8 mouse cellular contexts compared by ENCODE assay signal in genomic region chr19:5041588-5041987, GRCm38 (mm10). TPM values are rescaled to one million over a fixed set of nuclear protein-coding genes. Genes with fewer than 3 reads are reported as not detected.
DNase-seq lines count a peak whose midpoint lies in the region; ATAC-seq and TF ChIP-seq lines count a peak whose summit lies in the region.

No protein-coding gene starts in this region.

- H3K27me3 ChIP-seq in heart, postnatal 0 days (ENCODE audit: control insufficient read depth, insufficient read depth, low read length), result no peaks in the 10 kb centered on the region
- no peaks in the 10 kb centered on the region for H3K27me3 ChIP-seq in hindbrain, embryonic 12.5 days
- no peaks in the 10 kb centered on the region for H3K27me3 ChIP-seq in midbrain, embryonic 11.5 days (ENCODE audit: control insufficient read depth, insufficient read depth, low read length)

- no peak for ATAC-seq in heart, postnatal 0 days (ENCODE audit: insufficient read depth, low read depth)
- ATAC-seq in hindbrain, embryonic 12.5 days (ENCODE audit: low FRiP score), result no peak; the same call in 1 of the 2 replicates
- ATAC-seq in midbrain, embryonic 11.5 days (ENCODE audit: low FRiP score), result no peak

- TF ChIP-seq EP300 in heart, postnatal 0 days (IDR thresholded peaks at IDR 0.05; ENCODE audit: low read depth), result no peak

- H3K9me3 ChIP-seq in heart, postnatal 0 days (replicated peaks; ENCODE audit: control insufficient read depth, low read length), result no peaks in the 10 kb centered on the region
- no peaks in the 10 kb centered on the region for H3K9me3 ChIP-seq in hindbrain, embryonic 12.5 days (replicated peaks)
- no peaks in the 10 kb centered on the region for H3K9me3 ChIP-seq in midbrain, embryonic 11.5 days (ENCODE audit: control insufficient read depth, low read length)

- WGBS in heart, postnatal 0 days, result 1% methylated on average over 16 of the region's 16 CpGs
- WGBS in hindbrain, embryonic 12.5 days, result 2% methylated on average over 16 of the region's 16 CpGs
- 3% methylated on average over 16 of the region's 16 CpGs for WGBS in midbrain, embryonic 11.5 days

- DNase-seq in heart, postnatal 0 days (ENCODE audit: low spot score), result no peak
- no peak for DNase-seq in heart, adult 18-20 months
- DNase-seq in MEL-GATA-1-ER (ENCODE audit: extremely low read depth, low read depth), result peak; percentile 33
- DNase-seq in midbrain, embryonic 11.5 days (ENCODE audit: low spot score, missing footprints), result peak; percentile 83
- no peak for DNase-seq in layer of hippocampus, adult 18-20 months (ENCODE audit: low spot score in 2 of 2)
- DNase-seq in right cerebral cortex, adult 18-20 months, result no peak
- no peak for DNase-seq in testis, postnatal 10 days (ENCODE audit: low spot score)

- H3K4me3 ChIP-seq in heart, postnatal 0 days (ENCODE audit: low read depth, low read length), result peak overlapping the region; percentile 63
- H3K4me3 ChIP-seq in hindbrain, embryonic 12.5 days, result peak overlapping the region; percentile 78
- peak overlapping the region; percentile 92 for H3K4me3 ChIP-seq in midbrain, embryonic 11.5 days (ENCODE audit: low read depth, low read length)

- TF ChIP-seq CTCF in heart, postnatal 0 days (IDR thresholded peaks at IDR 0.05; ENCODE audit: low read depth), result no peak

- H3K9ac ChIP-seq in heart, postnatal 0 days (replicated peaks; ENCODE audit: low read depth, low read length), result peak overlapping the region; percentile 80
- H3K9ac ChIP-seq in hindbrain, embryonic 12.5 days, result peak overlapping the region; percentile 84
- peak overlapping the region; percentile 85 for H3K9ac ChIP-seq in midbrain, embryonic 11.5 days (ENCODE audit: low read length)

- peak overlapping the region; percentile 95 for H3K4me2 ChIP-seq in heart, postnatal 0 days (ENCODE audit: low read depth, low read length)
- H3K4me2 ChIP-seq in hindbrain, embryonic 12.5 days (replicated peaks), result peak overlapping the region; percentile 99
- peak overlapping the region; percentile 99 for H3K4me2 ChIP-seq in midbrain, embryonic 11.5 days

- peaks cover 22% of the 10 kb centered on the region for H3K4me1 ChIP-seq in heart, postnatal 0 days (ENCODE audit: control insufficient read depth, insufficient read depth)
- H3K4me1 ChIP-seq in hindbrain, embryonic 12.5 days, result peaks cover 35% of the 10 kb centered on the region
- peaks cover 26% of the 10 kb centered on the region for H3K4me1 ChIP-seq in midbrain, embryonic 11.5 days (ENCODE audit: control insufficient read depth, insufficient read depth, low read length)

- H3K36me3 ChIP-seq in heart, postnatal 0 days (replicated peaks; ENCODE audit: control insufficient read depth, insufficient read depth, low read length), result peaks cover 12% of the 10 kb centered on the region
- H3K36me3 ChIP-seq in hindbrain, embryonic 12.5 days, result peaks cover 17% of the 10 kb centered on the region
- no peaks in the 10 kb centered on the region for H3K36me3 ChIP-seq in midbrain, embryonic 11.5 days (ENCODE audit: control insufficient read depth, insufficient read depth, low read length)

- H3K27ac ChIP-seq in heart, postnatal 0 days (ENCODE audit: low read depth), result peak overlapping the region; percentile 61
- H3K27ac ChIP-seq in hindbrain, embryonic 12.5 days, result peak overlapping the region; percentile 70; the same call in 1 of the 2 replicates
- H3K27ac ChIP-seq in midbrain, embryonic 11.5 days (ENCODE audit: low read depth, low read length), result no peak overlapping the region; the same call in 1 of the 2 replicates

RNA-seq across cellular contexts. Expression of gene Brms1, which starts 0.4 kb away (rescaled TPM):
- 1.9 and 13.6 TPM in 2 replicates for total RNA-seq in heart, postnatal 0 days (2014; rRNA removed; ENCODE audit: low replicate concordance)
- polyA plus RNA-seq in heart, postnatal 0 days (2015; fragmentation: Nextera tagmentation; extraction: Ambion mirVana), result 20.0 and 20.4 TPM in 2 replicates
- 10 to 100 TPM; 11.8 to 16.2 TPM for total RNA-seq in heart, adult 18-20 months (2021)
- 56.9 and 61.2 TPM in 2 replicates for polyA plus RNA-seq in hindbrain, embryonic 12.5 days (2016; fragmentation: Nextera tagmentation; extraction: Ambion mirVana)
- 66.1 and 68.4 TPM in 2 replicates for polyA plus RNA-seq in midbrain, embryonic 11.5 days (2014; fragmentation: Nextera tagmentation; extraction: Ambion mirVana)
- 10 to 100 TPM; 22.4 to 23.2 TPM for total RNA-seq in layer of hippocampus, adult 18-20 months (2021)

RNA-seq across cellular contexts. Expression of gene AC124502.3, which starts 2.9 kb away (rescaled TPM):
- total RNA-seq in heart, postnatal 0 days (2014; rRNA removed; ENCODE audit: low replicate concordance), result 1.7 TPM in 1 of 2 replicates, not detected in the other
- 0.97 and 1.4 TPM in 2 replicates for polyA plus RNA-seq in heart, postnatal 0 days (2015; fragmentation: Nextera tagmentation; extraction: Ambion mirVana)
- 1 to 10 TPM in 1 of 2 experiments, under 1 TPM in 1; 0.93 to 2.7 TPM for total RNA-seq in heart, adult 18-20 months (2021)
- polyA plus RNA-seq in hindbrain, embryonic 12.5 days (2016; fragmentation: Nextera tagmentation; extraction: Ambion mirVana), result 2.5 and 4.0 TPM in 2 replicates
- 1.6 TPM in 2 replicates for polyA plus RNA-seq in midbrain, embryonic 11.5 days (2014; fragmentation: Nextera tagmentation; extraction: Ambion mirVana)
- 1 to 10 TPM; 6.2 to 6.7 TPM for total RNA-seq in layer of hippocampus, adult 18-20 months (2021)

RNA-seq across cellular contexts. Expression of gene B4gat1, which starts 3.0 kb away (rescaled TPM):
- total RNA-seq in heart, postnatal 0 days (2014; rRNA removed; ENCODE audit: low replicate concordance), result 46.2 and 58.3 TPM in 2 replicates
- 47.4 and 48.2 TPM in 2 replicates for polyA plus RNA-seq in heart, postnatal 0 days (2015; fragmentation: Nextera tagmentation; extraction: Ambion mirVana)
- total RNA-seq in heart, adult 18-20 months (2021), result 10 to 100 TPM; 46.0 TPM
- polyA plus RNA-seq in hindbrain, embryonic 12.5 days (2016; fragmentation: Nextera tagmentation; extraction: Ambion mirVana), result 43.8 and 48.7 TPM in 2 replicates
- polyA plus RNA-seq in midbrain, embryonic 11.5 days (2014; fragmentation: Nextera tagmentation; extraction: Ambion mirVana), result 40.1 and 41.7 TPM in 2 replicates
- 100 to 1,000 TPM; 114 to 120 TPM for total RNA-seq in layer of hippocampus, adult 18-20 months (2021)

RNA-seq across cellular contexts. Expression of gene Rin1, which starts 8.7 kb away (rescaled TPM):
- 3.1 and 3.2 TPM in 2 replicates for total RNA-seq in heart, postnatal 0 days (2014; rRNA removed; ENCODE audit: low replicate concordance)
- polyA plus RNA-seq in heart, postnatal 0 days (2015; fragmentation: Nextera tagmentation; extraction: Ambion mirVana), result 0.97 and 1.3 TPM in 2 replicates
- 1 to 10 TPM; 1.9 to 2.4 TPM for total RNA-seq in heart, adult 18-20 months (2021)
- polyA plus RNA-seq in hindbrain, embryonic 12.5 days (2016; fragmentation: Nextera tagmentation; extraction: Ambion mirVana), result 1.4 and 1.6 TPM in 2 replicates
- 0.63 and 1.4 TPM in 2 replicates for polyA plus RNA-seq in midbrain, embryonic 11.5 days (2014; fragmentation: Nextera tagmentation; extraction: Ambion mirVana)
- 100 to 1,000 TPM; 106 to 107 TPM for total RNA-seq in layer of hippocampus, adult 18-20 months (2021)

RNA-seq across cellular contexts. Expression of gene Slc29a2, which starts 17.9 kb away (rescaled TPM):
- total RNA-seq in heart, postnatal 0 days (2014; rRNA removed; ENCODE audit: low replicate concordance), result 13.8 and 17.3 TPM in 2 replicates
- 11.5 and 11.7 TPM in 2 replicates for polyA plus RNA-seq in heart, postnatal 0 days (2015; fragmentation: Nextera tagmentation; extraction: Ambion mirVana)
- total RNA-seq in heart, adult 18-20 months (2021), result 1 to 10 TPM; 6.9 to 8.8 TPM
- polyA plus RNA-seq in hindbrain, embryonic 12.5 days (2016; fragmentation: Nextera tagmentation; extraction: Ambion mirVana), result 5.3 and 7.2 TPM in 2 replicates
- 4.2 TPM in 2 replicates for polyA plus RNA-seq in midbrain, embryonic 11.5 days (2014; fragmentation: Nextera tagmentation; extraction: Ambion mirVana)
- total RNA-seq in layer of hippocampus, adult 18-20 months (2021), result 10 to 100 TPM; 16.0 to 17.5 TPM

Comparison
In these comparisons a context has a peak if more than half of its experiments do, and no peak if none do; other contexts are left out.
1. DNase-seq: peak in MEL-GATA-1-ER (single experiment) and midbrain, embryonic 11.5 days (single experiment); none in heart, postnatal 0 days (single experiment), heart, adult 18-20 months (0 of 2), layer of hippocampus, adult 18-20 months (0 of 2), right cerebral cortex, adult 18-20 months (single experiment) and testis, postnatal 10 days (single experiment).
2. Peak in every context shown above with its lines, with median percentiles within 50 percentile points of each other: H3K4me2 ChIP-seq, H3K4me3 ChIP-seq and H3K9ac ChIP-seq.